Mouse (Mus musculus) myocyte (in vitro differentiated cells): ENCODE measurements at regions not wholly inside any gene's neighbourhood (a gene's known extent, or its start where the extent isn't known, plus 50 kb on each side); places are given as distances from the start of the nearest gene placed in this dataset.

Source experiments
- E2F4 ChIP-seq: IDR thresholded peaks from one replicate; pipeline ENCODE4 v1.6.1; 2011; ENCODE audit warnings: mild to moderate bottlenecking, control low read depth, moderate library complexity; ENCODE audit not compliant: insufficient read depth
- MAX ChIP-seq: IDR thresholded peaks from one replicate; pipeline ENCODE4 v1.6.1; 2011; ENCODE audit warnings: low read depth, mild to moderate bottlenecking, control low read depth
- MYOD1 ChIP-seq, 3 experiments: IDR thresholded peaks; one replicate each; pipeline ENCODE4 v1.6.1; 2011; ENCODE audit warnings: control low read depth in 2 of 3, low read depth in 2 of 3, mild to moderate bottlenecking in 2 of 3, moderate library complexity in 1 of 3; ENCODE audit not compliant: insufficient read length in 2 of 3, control insufficient read depth in 1 of 3
- MYOG ChIP-seq, 3 experiments: IDR thresholded peaks; one replicate each; pipeline ENCODE4 v1.6.1; 2011; ENCODE audit warnings: control low read depth in 2 of 3, low read depth in 2 of 3, mild to moderate bottlenecking in 2 of 3; ENCODE audit not compliant: insufficient read length in 2 of 3, control insufficient read depth in 1 of 3, insufficient read depth in 1 of 3
- POLR2A ChIP-seq: IDR thresholded peaks from one replicate; pipeline ENCODE4 v1.6.1; 2011; ENCODE audit warnings: low read depth, mild to moderate bottlenecking, control low read depth, moderate library complexity; ENCODE audit not compliant: insufficient read length
- POLR2AphosphoS2 ChIP-seq: IDR thresholded peaks from one replicate; pipeline ENCODE4 v1.6.1; 2011; ENCODE audit warnings: low read depth, control low read depth; ENCODE audit not compliant: insufficient read length
- REST ChIP-seq: IDR thresholded peaks from one replicate; pipeline ENCODE4 v1.6.1; 2011; ENCODE audit warnings: mild to moderate bottlenecking, control low read depth, moderate library complexity; ENCODE audit not compliant: insufficient read depth, insufficient read length
- SRF ChIP-seq: IDR thresholded peaks from one replicate; pipeline ENCODE4 v1.6.1; 2011; ENCODE audit warnings: low read depth; ENCODE audit not compliant: control insufficient read depth, insufficient read length
- TCF12 ChIP-seq: IDR thresholded peaks from one replicate; pipeline ENCODE4 v1.6.1; 2011; ENCODE audit warnings: mild to moderate bottlenecking, control low read depth; ENCODE audit not compliant: poor library complexity, insufficient read depth, severe bottlenecking
- USF1 ChIP-seq: IDR thresholded peaks from one replicate; pipeline ENCODE4 v1.6.1; 2011; ENCODE audit warnings: low read depth, mild to moderate bottlenecking, control low read depth, moderate library complexity

DNA sequence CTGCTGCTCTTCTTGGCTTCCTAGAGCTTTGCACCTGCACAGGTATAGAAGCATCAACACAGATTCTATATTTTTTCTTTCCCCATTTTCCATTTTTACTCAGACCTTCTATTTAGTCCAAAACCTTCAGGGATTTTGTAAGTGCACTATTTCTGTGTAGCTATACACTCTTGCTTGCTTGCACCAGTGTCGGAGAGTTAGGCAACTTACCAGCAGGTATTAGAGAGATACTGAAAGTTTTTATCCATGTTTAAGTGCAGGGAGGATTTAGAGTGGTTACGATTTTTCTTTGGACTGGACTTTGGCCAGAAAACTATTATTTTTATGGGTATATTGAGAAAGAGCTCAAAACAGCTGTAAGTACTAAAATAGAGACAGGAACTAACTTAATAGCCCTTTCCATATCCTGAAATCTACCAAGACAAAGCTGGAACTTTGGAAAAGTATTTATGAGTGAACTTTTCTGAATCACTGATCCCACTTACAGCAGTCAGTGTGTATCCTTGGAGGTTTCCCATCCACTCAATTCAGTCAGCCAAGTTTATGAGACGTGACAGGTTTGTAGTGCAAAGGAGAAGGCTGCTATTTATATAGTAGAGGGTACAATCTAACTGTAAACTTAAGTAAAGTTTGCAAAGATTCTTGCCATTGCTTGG lies 1088.8 kb upstream of the Pcdh20 start:
- no peak for TF ChIP-seq MAX
- TF ChIP-seq E2F4, result no peak
- no peak for TF ChIP-seq POLR2AphosphoS2
- TF ChIP-seq MYOG (IDR thresholded peaks at IDR 0.05; ENCODE audit: control insufficient read depth in 1 of 3, insufficient read depth in 1 of 3, insufficient read length in 2 of 3, low read depth in 2 of 3), result no peak
- TF ChIP-seq POLR2A, result no peak
- TF ChIP-seq SRF, result no peak
- TF ChIP-seq REST, result no peak
- TF ChIP-seq MYOD1 (IDR thresholded peaks at IDR 0.05; ENCODE audit: control insufficient read depth in 1 of 3, insufficient read length in 2 of 3, low read depth in 2 of 3), result no peak
- TF ChIP-seq USF1, result no peak
- TF ChIP-seq TCF12, result no peak
